Mouse (Mus musculus) spleen, adult 2 months (tissue): Measurements from ENCODE around the gene Arpc2.

Experiments used
- CTCF ChIP-seq: fragments of 200-500 bp; IDR thresholded peaks from 2 replicates; pipeline ENCODE4 v1.5.1; 2011; ENCODE audit warnings: mild to moderate bottlenecking, inconsistent platforms; ENCODE audit not compliant: insufficient read depth, insufficient read length, insufficient replicate concordance; ENCODE audit errors: extremely low read depth
- POLR2A ChIP-seq: fragments of 200-500 bp; IDR thresholded peaks from 2 replicates; pipeline ENCODE4 v1.6.1; 2011; ENCODE audit warnings: low read depth, low read length, inconsistent platforms

GRCm38 (mm10) chr1:74288327-74288726 lies 52.4 kb downstream of the Arpc2 start:
- TF ChIP-seq POLR2A (no peak), CTCF (no peak)
